Comparison of ENCODE assay signal across 24 mouse cellular contexts in the genomic region with DNA sequence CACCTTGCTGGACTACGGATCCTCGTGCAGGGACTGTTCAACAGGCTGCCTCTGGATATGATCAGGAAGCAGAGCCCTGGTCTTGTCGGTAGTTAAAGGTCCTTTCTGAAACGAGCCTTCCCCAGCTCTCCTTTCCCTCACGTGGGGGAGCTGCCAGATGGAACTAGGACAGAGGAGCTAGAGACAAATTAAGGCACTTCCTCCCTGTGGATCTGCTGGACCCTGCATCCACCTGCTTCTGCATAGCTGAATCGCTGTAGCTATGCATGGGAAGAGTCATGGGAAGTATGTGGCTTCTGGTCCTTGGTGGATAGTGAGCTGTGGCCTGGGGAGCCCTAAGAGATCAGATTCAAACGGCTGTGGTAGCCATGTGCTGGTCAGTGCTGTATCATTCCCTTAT.
DNase-seq lines count a peak whose midpoint lies in the region; ATAC-seq lines count a peak whose summit lies in the region.
"Had no signal": no experiment of that assay in that cellular context is flagged by ENCODE, and none has a peak within 500 bp of the region (broad histone marks: within the 10 kb centered on the region; RNA-seq: fewer than 3 reads in every experiment).

No protein-coding gene starts in this region.

- H3K27me3 ChIP-seq in heart, embryonic 12.5 days (replicated peaks) = no peaks in the 10 kb centered on the region
- H3K27me3 ChIP-seq in liver, embryonic 13.5 days = no peaks in the 10 kb centered on the region
- H3K27me3 ChIP-seq: embryonic facial prominence, embryonic 13.5 days; forebrain, embryonic 12.5 days; limb, embryonic 13.5 days; midbrain, embryonic 15.5 days; neural tube, embryonic 13.5 days had no signal

- peak; percentile 61 for ATAC-seq in frontal cortex, adult (ENCODE audit: low TSS enrichment)
- no peak for ATAC-seq in heart, embryonic 12.5 days (ENCODE audit: insufficient number of reproducible peaks, low FRiP score)
- ATAC-seq in liver, embryonic 13.5 days (ENCODE audit: low read depth) = no peak
- ATAC-seq: inflammation-experienced regulatory T-cells, adult 6 months; midbrain, embryonic 15.5 days had no signal

- intact Hi-C loops in left cerebral cortex, postnatal 4 days (cut with DNase I) = no loop called here

- 40% methylated on average over 7 of the region's 7 CpGs for WGBS in heart, embryonic 12.5 days
- WGBS in liver, embryonic 13.5 days (ENCODE audit: insufficient replicate concordance) = 50% methylated on average over 7 of the region's 7 CpGs

- H3K36me3 ChIP-seq in heart, embryonic 12.5 days = no peaks in the 10 kb centered on the region
- no peaks in the 10 kb centered on the region for H3K36me3 ChIP-seq in liver, embryonic 13.5 days
- H3K36me3 ChIP-seq: embryonic facial prominence, embryonic 13.5 days; forebrain, embryonic 12.5 days; limb, embryonic 13.5 days; midbrain, embryonic 15.5 days; neural tube, embryonic 13.5 days had no signal

- no peak for DNase-seq in frontal cortex, postnatal 14 days (ENCODE audit: low spot score in 2 of 2)
- no peak for DNase-seq in heart, adult 8-10 months (ENCODE audit: low spot score)
- no peak for DNase-seq in liver, embryonic 13.5 days
- DNase-seq in liver = no peak
- DNase-seq in left cerebral cortex, postnatal 4 days = no peak
- DNase-seq: adrenal gland, postnatal 25 days; cerebellum, adult 11 months; cerebellum, postnatal 14 days; embryo, embryonic 11 days; heart, postnatal 4 days; kidney, adult 2 months; kidney, postnatal 4 days; lung, embryonic 14.5 days; lung, postnatal 36 days; retina, postnatal 1 day had no signal

- H3K4me2 ChIP-seq in heart, embryonic 12.5 days = no peak overlapping the region; the same call in 1 of the 2 replicates
- H3K4me2 ChIP-seq in liver, embryonic 13.5 days = no peak overlapping the region; the same call in 1 of the 2 replicates
- H3K4me2 ChIP-seq: embryonic facial prominence, embryonic 13.5 days; forebrain, embryonic 12.5 days; hindbrain, embryonic 14.5 days; limb, embryonic 13.5 days; lung, embryonic 14.5 days; midbrain, embryonic 15.5 days; neural tube, embryonic 13.5 days had no signal

- peaks cover 93% of the 10 kb centered on the region for H3K4me1 ChIP-seq in heart, embryonic 12.5 days (replicated peaks)
- H3K4me1 ChIP-seq in liver, embryonic 13.5 days (replicated peaks) = peaks cover 95% of the 10 kb centered on the region

- no peak overlapping the region for H3K4me3 ChIP-seq in heart, embryonic 12.5 days
- H3K4me3 ChIP-seq in liver, embryonic 13.5 days (replicated peaks) = no peak overlapping the region
- H3K4me3 ChIP-seq: embryonic facial prominence, embryonic 13.5 days; forebrain, embryonic 12.5 days; limb, embryonic 13.5 days; midbrain, embryonic 15.5 days; neural tube, embryonic 13.5 days had no signal

- no peaks in the 10 kb centered on the region for H3K9me3 ChIP-seq in heart, embryonic 12.5 days (replicated peaks)
- H3K9me3 ChIP-seq in liver, embryonic 13.5 days (replicated peaks) = no peaks in the 10 kb centered on the region
- H3K9me3 ChIP-seq: embryonic facial prominence, embryonic 13.5 days; forebrain, embryonic 12.5 days; limb, embryonic 13.5 days; midbrain, embryonic 15.5 days; neural tube, embryonic 13.5 days had no signal

- no peak overlapping the region for H3K9ac ChIP-seq in heart, embryonic 12.5 days
- peak overlapping the region; percentile 67; the same call in 1 of the 2 replicates for H3K9ac ChIP-seq in liver, embryonic 13.5 days
- H3K9ac ChIP-seq: embryonic facial prominence, embryonic 13.5 days; forebrain, embryonic 12.5 days; hindbrain, embryonic 14.5 days; limb, embryonic 13.5 days; lung, embryonic 14.5 days; midbrain, embryonic 15.5 days; neural tube, embryonic 13.5 days had no signal

- 0 out of 2 replicates have a peak overlapping the region, but pooled peaks have one; percentile 3 for H3K27ac ChIP-seq in heart, embryonic 12.5 days (ENCODE audit: poor library complexity, severe bottlenecking)
- H3K27ac ChIP-seq in liver, embryonic 13.5 days = peak overlapping the region; percentile 95
- H3K27ac ChIP-seq: embryonic facial prominence, embryonic 13.5 days; forebrain, embryonic 12.5 days; hindbrain, embryonic 14.5 days; midbrain, embryonic 15.5 days; neural tube, embryonic 13.5 days had no signal
